ENCODE assay signal across 28 mouse cellular contexts in genomic region chr2:129328238-129328637, GRCm38 (mm10). TPM values are rescaled to one million over a fixed set of nuclear protein-coding genes. Genes with fewer than 3 reads are reported as not detected.
A peak's percentile ranks its signal among the peaks of the same experiment; 100 is the strongest.
DNase-seq lines count a peak whose midpoint lies in the region; ATAC-seq lines count a peak whose summit lies in the region.
"Had no signal": no experiment of that assay in that cellular context is flagged by ENCODE, and none has a peak within 500 bp of the region (broad histone marks: within the 10 kb centered on the region; RNA-seq: fewer than 3 reads in every experiment).

No protein-coding gene starts in this region.

- peak; percentile 63 for ATAC-seq in common myeloid progenitor, adult 5-6 weeks (replicated peaks; ENCODE audit: low read depth, poor library complexity, severe bottlenecking)
- ATAC-seq in granulocyte monocyte progenitor cell, adult 5-6 weeks (replicated peaks; ENCODE audit: poor library complexity, severe bottlenecking) = peak; percentile 97
- ATAC-seq in megakaryocyte progenitor cell, adult 5-6 weeks (replicated peaks; ENCODE audit: poor library complexity) = peak; percentile 90
- no peak for ATAC-seq in heart, embryonic 11.5 days (replicated peaks; ENCODE audit: insufficient number of reproducible peaks, low FRiP score, low TSS enrichment)
- ATAC-seq: activated CD4-positive, CD25-positive, alpha-beta regulatory T cell, adult 4 months; forebrain, embryonic 14.5 days; forebrain, postnatal 0 days; hindbrain, embryonic 16.5 days had no signal

- no peak for DNase-seq in spleen, postnatal 14 days (ENCODE audit: low spot score in 2 of 2)
- no peak for DNase-seq in kidney, postnatal 4 days
- DNase-seq: adrenal gland, adult 8-10 months; adrenal gland, postnatal 25 days; cerebellum, adult 11-12 months; cerebellum, adult 8-10 months; cerebellum, postnatal 10 days; cerebellum, postnatal 36 days; forebrain, postnatal 0 days; gastrocnemius, postnatal 25 days; heart, adult 2 months had no signal

- no peak overlapping the region for H3K4me3 ChIP-seq in heart, embryonic 11.5 days (ENCODE audit: low read depth, low read length)
- H3K4me3 ChIP-seq: embryonic facial prominence, embryonic 12.5 days; embryonic facial prominence, embryonic 15.5 days; heart, adult 2 months; heart, embryonic 10.5 days; hindbrain, embryonic 10.5 days; hindbrain, embryonic 13.5 days had no signal

- no peaks in the 10 kb centered on the region; the same call in 1 of the 2 replicates for H3K9me3 ChIP-seq in heart, embryonic 11.5 days (replicated peaks; ENCODE audit: control insufficient read depth, low read length)
- H3K9me3 ChIP-seq: embryonic facial prominence, embryonic 12.5 days; embryonic facial prominence, embryonic 15.5 days; heart, embryonic 10.5 days; hindbrain, embryonic 10.5 days; hindbrain, embryonic 13.5 days had no signal

- no peak overlapping the region for H3K9ac ChIP-seq in heart, embryonic 11.5 days (ENCODE audit: low read depth, low read length)
- H3K9ac ChIP-seq: embryonic facial prominence, embryonic 12.5 days; embryonic facial prominence, embryonic 15.5 days; forebrain, postnatal 0 days; hindbrain, embryonic 13.5 days had no signal

- no peaks in the 10 kb centered on the region for H3K36me3 ChIP-seq in heart, embryonic 11.5 days (ENCODE audit: control insufficient read depth, insufficient read depth, low read length)
- H3K36me3 ChIP-seq: embryonic facial prominence, embryonic 12.5 days; embryonic facial prominence, embryonic 15.5 days; heart, embryonic 10.5 days; hindbrain, embryonic 10.5 days; hindbrain, embryonic 13.5 days had no signal

- H3K4me1 ChIP-seq in heart, embryonic 11.5 days (ENCODE audit: control insufficient read depth, insufficient read depth, low read length) = no peaks in the 10 kb centered on the region
- H3K4me1 ChIP-seq: embryonic facial prominence, embryonic 12.5 days; embryonic facial prominence, embryonic 15.5 days; heart, embryonic 10.5 days; hindbrain, embryonic 10.5 days; hindbrain, embryonic 13.5 days had no signal

- no peaks in the 10 kb centered on the region for H3K27me3 ChIP-seq in heart, embryonic 11.5 days (ENCODE audit: control insufficient read depth, insufficient read depth, low read length)
- H3K27me3 ChIP-seq: embryonic facial prominence, embryonic 12.5 days; embryonic facial prominence, embryonic 15.5 days; hindbrain, embryonic 13.5 days had no signal

- no peak overlapping the region for H3K27ac ChIP-seq in heart, embryonic 11.5 days (ENCODE audit: low read depth, low read length)
- H3K27ac ChIP-seq: embryonic facial prominence, embryonic 12.5 days; embryonic facial prominence, embryonic 15.5 days; heart, adult 2 months; heart, embryonic 10.5 days; hindbrain, embryonic 10.5 days; hindbrain, embryonic 13.5 days had no signal

- whole genome bisulfite sequencing in heart, embryonic 11.5 days (ENCODE audit: insufficient replicate concordance) = 78% methylated on average over 4 of the region's 4 CpGs

- no peak overlapping the region for H3K4me2 ChIP-seq in heart, embryonic 11.5 days
- H3K4me2 ChIP-seq: embryonic facial prominence, embryonic 12.5 days; embryonic facial prominence, embryonic 15.5 days; hindbrain, embryonic 13.5 days had no signal

RNA-seq across cellular contexts. Expression of gene Il1a, which starts 18.5 kb away (rescaled TPM):
- total RNA-seq in common myeloid progenitor, adult 5-6 weeks (2017) = not detected in 2 replicates
- not detected in 2 replicates for total RNA-seq in granulocyte monocyte progenitor cell, adult 5-6 weeks (2014; fragmentation: Nextera tagmentation)
- not detected in 2 replicates for total RNA-seq in granulocyte monocyte progenitor cell, adult 5-6 weeks (2017)
- not detected in 2 replicates for total RNA-seq in megakaryocyte progenitor cell, adult 5-6 weeks (2015)
- not detected in 2 replicates for total RNA-seq in megakaryocyte progenitor cell, adult 5-6 weeks (2017)
- 0.26 TPM in 1 of 2 replicates, not detected in the other for polyA plus RNA-seq in heart, embryonic 11.5 days (2014; fragmentation: Nextera tagmentation; extraction: Ambion mirVana)
- total RNA-seq: adrenal gland, adult 8-10 months; adrenal gland, postnatal 25 days; ES-E14; gastrocnemius, adult 8-10 months; gastrocnemius, postnatal 25 days; heart, adult 2 months; heart, postnatal 25 days had no signal
- polyA plus RNA-seq: C2C12; embryonic facial prominence, embryonic 15.5 days; heart, adult 2 months; hindbrain, embryonic 10.5 days had no signal

RNA-seq across cellular contexts. Expression of gene Ckap2l, which starts 31.2 kb away (rescaled TPM):
- 69.3 and 78.5 TPM in 2 replicates for total RNA-seq in common myeloid progenitor, adult 5-6 weeks (2017)
- total RNA-seq in granulocyte monocyte progenitor cell, adult 5-6 weeks (2014; fragmentation: Nextera tagmentation) = 17.1 and 49.8 TPM in 2 replicates
- total RNA-seq in granulocyte monocyte progenitor cell, adult 5-6 weeks (2017) = 55.3 and 56.6 TPM in 2 replicates
- total RNA-seq in megakaryocyte progenitor cell, adult 5-6 weeks (2015) = 89.0 and 91.6 TPM in 2 replicates
- total RNA-seq in megakaryocyte progenitor cell, adult 5-6 weeks (2017) = 58.9 and 59.7 TPM in 2 replicates
- polyA plus RNA-seq in heart, embryonic 11.5 days (2014; fragmentation: Nextera tagmentation; extraction: Ambion mirVana) = 59.9 and 67.0 TPM in 2 replicates
- total RNA-seq: gastrocnemius, adult 8-10 months had no signal

RNA-seq across cellular contexts. Expression of gene Il1b, which starts 42.7 kb away (rescaled TPM):
- total RNA-seq in common myeloid progenitor, adult 5-6 weeks (2017) = 1.0 and 1.4 TPM in 2 replicates
- total RNA-seq in granulocyte monocyte progenitor cell, adult 5-6 weeks (2014; fragmentation: Nextera tagmentation) = not detected in 2 replicates
- total RNA-seq in granulocyte monocyte progenitor cell, adult 5-6 weeks (2017) = 0.52 and 4.5 TPM in 2 replicates
- total RNA-seq in megakaryocyte progenitor cell, adult 5-6 weeks (2015) = 1.4 and 1.8 TPM in 2 replicates
- 0.37 and 0.96 TPM in 2 replicates for total RNA-seq in megakaryocyte progenitor cell, adult 5-6 weeks (2017)
- polyA plus RNA-seq in heart, embryonic 11.5 days (2014; fragmentation: Nextera tagmentation; extraction: Ambion mirVana) = not detected in 2 replicates
- total RNA-seq: adrenal gland, postnatal 25 days; ES-E14; forebrain, postnatal 0 days; gastrocnemius, adult 8-10 months; gastrocnemius, postnatal 25 days; heart, postnatal 25 days had no signal
- polyA plus RNA-seq: activated CD4-positive, CD25-positive, alpha-beta regulatory T cell, adult 4 months; C2C12; embryonic facial prominence, embryonic 12.5 days; forebrain, embryonic 11.5 days; forebrain, embryonic 14.5 days; heart, embryonic 10.5 days; hindbrain, embryonic 10.5 days; hindbrain, embryonic 13.5 days; hindbrain, embryonic 16.5 days had no signal
